Mouse (Mus musculus): Measurements from ENCODE around the gene F10.
A peak's percentile ranks its signal among the peaks of the same experiment; 100 is the strongest.

DNA sequence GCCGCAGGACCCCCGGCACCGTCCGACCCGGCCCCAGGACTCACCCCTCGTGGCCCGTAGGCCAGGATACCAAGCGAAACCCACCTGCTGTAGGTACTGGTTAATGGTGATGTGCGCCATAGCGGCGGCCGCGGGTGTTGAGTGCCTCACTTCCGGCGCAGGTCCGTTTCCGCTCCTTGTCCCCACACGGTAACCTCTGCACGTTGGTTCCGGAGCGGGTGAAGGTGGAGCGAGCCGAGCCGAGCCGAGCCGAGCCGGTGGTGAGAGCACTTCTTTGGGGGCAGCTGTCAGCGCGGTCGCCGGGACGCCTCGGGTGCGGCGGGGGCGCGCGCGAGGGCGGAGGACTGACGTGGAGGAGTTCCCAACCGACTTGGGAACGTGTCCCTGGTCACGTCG is 67.6 kb downstream of the F10 start:
- TF ChIP-seq CEBPB (IDR thresholded peaks at IDR 0.05; ENCODE audit: insufficient read depth, poor library complexity, severe bottlenecking) (no peak), POLR2A (IDR thresholded peaks at IDR 0.05; ENCODE audit: insufficient read length, low read depth) (peak; percentile 71), USF1 (IDR thresholded peaks at IDR 0.05; ENCODE audit: low read depth) (no peak), MYOD1 (IDR thresholded peaks at IDR 0.05; ENCODE audit: control insufficient read depth in 1 of 3, insufficient read length in 2 of 3, low read depth in 2 of 3) (peak in 2 of 3 experiments; percentile 40 to 65), MAX (IDR thresholded peaks at IDR 0.05; ENCODE audit: low read depth) (no peak), POLR2AphosphoS2 (IDR thresholded peaks at IDR 0.05; ENCODE audit: insufficient read length, low read depth) (peak; percentile 64), E2F4 (IDR thresholded peaks at IDR 0.05; ENCODE audit: insufficient read depth) (no peak)
